Mouse (Mus musculus) testis, adult 2 months (tissue): ENCODE data around the gene Hoxd3. TPM values are rescaled to one million over a fixed set of nuclear protein-coding genes. Genes with fewer than 3 reads are reported as not detected.

Experiments used
- H3K27ac ChIP-seq: fragments of 200-500 bp; 2 replicates; pipeline ENCODE4 v1.5.1; 2012; ENCODE audit warnings: low read depth, low read length; ENCODE audit not compliant: control insufficient read depth, insufficient read depth
- H3K27me3 ChIP-seq: fragments of 200-500 bp; 2 replicates; pipeline ENCODE4 v1.6.1; 2012; ENCODE audit warnings: mild to moderate bottlenecking, low read length, moderate library complexity; ENCODE audit not compliant: control insufficient read depth, insufficient read depth
- H3K36me3 ChIP-seq: fragments of 200-500 bp; 2 replicates; pipeline ENCODE4 v1.6.1; 2012; ENCODE audit warnings: mild to moderate bottlenecking, low read length; ENCODE audit not compliant: control insufficient read depth, insufficient read depth
- H3K4me1 ChIP-seq: fragments of 200-500 bp; 2 replicates; pipeline ENCODE4 v1.6.1; 2012; ENCODE audit warnings: low read length; ENCODE audit not compliant: control insufficient read depth, insufficient read depth
- H3K4me3 ChIP-seq: fragments of 200-500 bp; 2 replicates; pipeline ENCODE4 v1.5.1; 2012; ENCODE audit warnings: low read depth, mild to moderate bottlenecking, low read length, moderate library complexity, mixed read lengths; ENCODE audit not compliant: control insufficient read depth
- CTCF ChIP-seq: fragments of 200-500 bp; IDR thresholded peaks from 2 replicates; pipeline ENCODE4 v1.5.1; 2012; ENCODE audit warnings: low read depth, mild to moderate bottlenecking, inconsistent platforms, low read length, moderate library complexity; ENCODE audit not compliant: control insufficient read depth, insufficient read depth, insufficient replicate concordance
- POLR2A ChIP-seq: fragments of 200-500 bp; IDR thresholded peaks from 2 replicates; pipeline ENCODE4 v1.6.1; 2012; ENCODE audit warnings: low read depth, mild to moderate bottlenecking, inconsistent platforms, low read length, moderate library complexity; ENCODE audit not compliant: control insufficient read depth
- polyA plus RNA-seq: library from polyadenylated mRNA; depleted of rRNA; stranded (reverse); fragments of >200 nt; gene quantifications from 2 replicates; pipeline ENCODE4 v1.2.3, GENCODE M21; 2012; rRNA removed

The Hoxd3 gene
- polyA plus RNA-seq = 0.48 and 1.4 TPM in 2 replicates

GRCm38 (mm10) chr2:74711721-74712621 is at the start of gene Hoxd3, which contains the start of gene Hoxd4:
TSS of gene Hoxd3 (plus strand) at chr2:74711927.
TSS of gene Hoxd4 (plus strand) at chr2:74711929.
- Histone ChIP-seq H3K36me3 (no peaks in the 10 kb centered on the region), H3K4me1 (peaks cover 28% of the 10 kb centered on the region), H3K4me3 (peak within 1 kb of the TSS; percentile 78), H3K27ac (peak within 1 kb of the TSS; percentile 79), H3K27me3 (peaks cover 7% of the 10 kb centered on the region; the same call in 1 of the 2 replicates)
- no peak for TF ChIP-seq CTCF
- TF ChIP-seq POLR2A = no peak

GRCm38 (mm10) chr2:74663291-74663925 is 48.3 kb upstream of the Hoxd3 start:
- TF ChIP-seq CTCF = peak; percentile 46; the same call in 1 of the 2 replicates
- TF ChIP-seq POLR2A = no peak
- Histone ChIP-seq H3K27me3 (peaks cover 20% of the 10 kb centered on the region), H3K36me3 (no peaks in the 10 kb centered on the region), H3K4me3 (no peak overlapping the region), H3K27ac (no peak overlapping the region), H3K4me1 (peaks cover 11% of the 10 kb centered on the region)

DNA sequence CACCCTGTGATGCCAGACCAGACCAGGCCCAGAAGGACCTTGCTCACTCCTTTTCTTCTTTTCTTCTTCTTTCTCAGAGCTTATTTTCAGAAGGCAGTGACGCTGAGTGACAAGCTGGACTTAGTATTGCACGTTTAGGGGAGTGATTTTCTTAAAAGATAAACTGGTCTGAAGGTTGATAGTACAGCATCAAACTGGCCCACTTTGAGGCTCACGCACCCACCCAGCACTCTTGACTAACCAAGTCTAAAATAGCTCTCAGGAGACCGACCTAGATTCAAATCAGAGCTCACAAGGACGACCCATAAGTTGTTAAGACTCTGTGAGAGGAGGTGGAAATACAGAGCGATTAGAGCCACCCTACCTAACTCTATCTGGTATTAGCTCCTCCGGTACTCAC is 45.3 kb upstream of the Hoxd3 start:
- peaks cover 16% of the 10 kb centered on the region for H3K27me3 ChIP-seq
- TF ChIP-seq CTCF (no peak), POLR2A (no peak)
- no peak overlapping the region for H3K27ac ChIP-seq
- H3K36me3 ChIP-seq = no peaks in the 10 kb centered on the region
- no peak overlapping the region for H3K4me3 ChIP-seq
- H3K4me1 ChIP-seq = peaks cover 11% of the 10 kb centered on the region; the same call in 1 of the 2 replicates

- H3K27ac ChIP-seq = no peak overlapping the region
- peaks cover 8% of the 10 kb centered on the region; the same call in 1 of the 2 replicates for H3K4me1 ChIP-seq
- H3K36me3 ChIP-seq = no peaks in the 10 kb centered on the region
- no peak for TF ChIP-seq POLR2A
- TF ChIP-seq CTCF = no peak
- no peak overlapping the region for H3K4me3 ChIP-seq
- peaks cover 15% of the 10 kb centered on the region for H3K27me3 ChIP-seq
Observed at GRCm38 (mm10) chr2:74667191-74667841, 44.4 kb upstream of the Hoxd3 start.

DNA sequence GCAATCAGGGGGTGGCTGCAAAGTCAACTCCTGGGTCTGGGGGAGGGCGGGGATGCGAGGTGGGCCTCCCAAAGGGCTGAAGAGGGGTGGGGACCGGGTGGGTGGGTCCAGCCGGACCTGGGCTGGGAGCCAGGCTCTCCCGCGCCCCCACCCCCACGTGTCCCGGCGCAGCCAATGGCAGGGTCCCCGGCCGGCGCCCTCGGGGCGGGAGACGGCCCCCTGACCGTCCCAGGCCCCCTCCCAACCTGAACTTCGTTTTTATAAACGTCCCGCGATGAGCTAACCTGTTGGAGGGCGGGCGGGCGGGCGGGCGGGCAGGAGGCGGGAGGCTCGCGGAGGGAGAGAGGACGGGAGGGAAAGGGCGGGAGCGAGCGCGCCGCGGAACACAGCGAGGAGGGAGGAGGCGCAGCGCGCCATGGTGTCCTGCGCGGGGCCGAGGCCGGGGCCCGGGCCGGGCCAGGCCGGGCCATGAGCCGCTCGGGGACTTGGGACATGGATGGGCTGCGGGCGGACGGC is 43.8 kb upstream of the Hoxd3 start, which contains the start of gene Hoxd13:
Hoxd13 (plus strand) TSS at position 469 of the 516 bp plus-strand sequence.
- no peaks in the 10 kb centered on the region for H3K36me3 ChIP-seq
- TF ChIP-seq CTCF (no peak), POLR2A (no peak)

DNA sequence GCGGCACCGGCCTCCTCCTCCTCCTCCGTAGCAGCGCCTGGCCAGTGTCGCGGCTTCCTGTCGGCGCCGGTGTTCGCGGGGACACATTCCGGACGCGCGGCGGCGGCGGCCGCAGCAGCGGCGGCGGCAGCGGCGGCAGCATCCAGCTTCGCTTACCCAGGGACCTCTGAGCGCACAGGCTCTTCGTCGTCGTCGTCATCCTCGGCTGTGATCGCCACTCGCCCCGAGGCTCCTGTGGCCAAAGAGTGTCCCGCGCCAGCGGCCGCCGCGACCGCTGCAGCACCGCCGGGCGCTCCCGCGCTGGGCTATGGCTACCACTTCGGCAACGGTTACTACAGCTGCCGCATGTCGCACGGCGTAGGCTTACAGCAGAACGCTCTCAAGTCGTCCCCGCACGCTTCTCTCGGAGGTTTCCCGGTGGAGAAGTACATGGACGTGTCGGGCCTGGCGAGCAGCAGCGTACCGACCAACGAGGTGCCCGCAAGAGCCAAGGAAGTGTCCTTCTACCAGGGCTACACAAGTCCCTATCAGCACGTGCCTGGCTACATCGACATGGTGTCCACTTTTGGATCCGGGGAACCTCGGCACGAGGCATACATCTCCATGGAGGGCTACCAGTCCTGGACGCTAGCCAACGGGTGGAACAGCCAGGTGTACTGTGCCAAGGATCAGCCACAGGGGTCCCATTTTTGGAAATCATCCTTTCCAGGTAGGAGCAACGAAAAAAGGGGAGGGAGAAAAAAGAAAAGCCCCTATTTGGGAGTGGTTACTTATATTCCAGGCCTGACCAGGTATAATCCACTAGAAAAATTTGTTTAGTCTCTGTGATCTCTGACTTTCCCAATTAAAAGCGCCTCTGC is 43.1 kb upstream of the Hoxd3 start:
- Histone ChIP-seq H3K36me3 (no peaks in the 10 kb centered on the region), H3K4me3 (peak overlapping the region; percentile 57), H3K4me1 (peaks cover 12% of the 10 kb centered on the region), H3K27me3 (peaks cover 13% of the 10 kb centered on the region), H3K27ac (no peak overlapping the region)
- TF ChIP-seq POLR2A = no peak
- no peak for TF ChIP-seq CTCF

More for the DNA sequence above, 43.8 kb upstream of the Hoxd3 start, which contains the start of gene Hoxd13:
- H3K27me3 ChIP-seq = peaks cover 15% of the 10 kb centered on the region
- peaks cover 12% of the 10 kb centered on the region for H3K4me1 ChIP-seq
- peak within 1 kb of the TSS; percentile 57 for H3K4me3 ChIP-seq
- H3K27ac ChIP-seq = no peak within 1 kb of the TSS
